Mouse (Mus musculus) ZHBTc4 (cell line): ENCODE measurements at regions not wholly inside any gene's neighbourhood (a gene's known extent, or its start where the extent isn't known, plus 50 kb on each side); places are given as distances from the start of the nearest gene placed in this dataset.

ENCODE experiments used
- DNase-seq: peaks from one replicate; pipeline ENCODE4 v3.0.0-alpha.2; 2011; ENCODE audit warnings: low read depth, low spot score

DNA sequence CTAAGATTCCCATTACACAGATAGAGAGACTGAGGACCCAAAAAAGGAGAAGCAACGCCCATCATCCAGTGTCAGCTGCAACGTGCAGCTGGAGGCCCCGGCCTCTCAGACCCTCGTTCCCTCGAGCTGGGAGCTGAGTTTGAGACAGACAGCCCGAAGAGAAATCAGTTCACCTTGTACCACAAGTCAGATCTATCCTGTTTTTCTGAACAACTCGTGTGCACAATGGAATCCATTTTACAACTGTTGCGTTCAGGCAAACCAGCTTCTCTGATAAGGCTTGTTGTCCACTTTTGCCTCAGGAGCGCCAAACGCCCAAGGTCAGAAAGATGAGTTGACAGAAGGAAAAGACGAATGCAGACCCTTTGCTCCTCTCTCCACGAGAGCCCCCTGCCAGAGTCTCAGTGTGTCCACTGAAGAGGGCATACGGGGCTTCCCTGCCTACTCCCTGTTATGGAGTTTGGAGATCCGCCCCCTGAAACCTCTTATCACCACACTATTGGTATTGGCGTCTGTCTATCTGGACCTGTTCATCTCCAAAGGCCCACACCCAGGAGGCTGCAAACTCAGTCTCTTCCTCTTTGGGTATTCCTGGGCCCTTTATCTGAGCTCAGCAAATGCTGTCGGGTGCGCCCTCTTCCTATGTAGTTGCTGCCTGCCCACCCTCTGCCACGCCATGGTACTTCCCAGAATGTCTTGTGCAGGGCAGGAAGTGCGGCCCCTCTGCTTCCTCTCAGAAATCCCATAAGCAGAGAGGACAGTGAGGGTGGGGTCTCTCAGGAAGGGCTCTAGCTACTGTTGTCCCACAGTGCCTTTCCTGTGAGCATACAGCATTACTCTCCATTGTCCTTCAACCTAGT is 57.7 kb upstream of the Zmiz1 start:
- peak; percentile 16 for DNase-seq

DNA sequence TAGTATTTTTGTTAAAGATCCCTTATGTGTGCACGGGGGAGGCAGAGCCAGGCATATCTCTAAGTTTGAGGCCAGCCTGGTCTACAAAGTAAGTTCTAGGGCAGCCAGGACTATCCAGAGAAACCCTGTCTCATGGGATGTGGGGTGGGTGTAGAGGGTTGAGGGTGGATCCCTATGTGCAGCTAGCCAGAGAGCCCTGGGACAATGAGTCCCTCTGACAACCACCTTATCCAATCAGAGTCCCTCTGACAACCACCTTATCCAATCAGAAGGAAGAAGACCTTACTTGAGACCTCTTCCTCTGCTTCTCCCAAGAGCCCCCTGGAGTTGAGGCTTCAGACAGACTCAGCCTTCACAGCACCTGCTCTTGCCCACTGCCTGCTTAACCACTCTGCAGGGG is 56.6 kb upstream of the Zmiz1 start:
- peak; percentile 23 for DNase-seq

DNA sequence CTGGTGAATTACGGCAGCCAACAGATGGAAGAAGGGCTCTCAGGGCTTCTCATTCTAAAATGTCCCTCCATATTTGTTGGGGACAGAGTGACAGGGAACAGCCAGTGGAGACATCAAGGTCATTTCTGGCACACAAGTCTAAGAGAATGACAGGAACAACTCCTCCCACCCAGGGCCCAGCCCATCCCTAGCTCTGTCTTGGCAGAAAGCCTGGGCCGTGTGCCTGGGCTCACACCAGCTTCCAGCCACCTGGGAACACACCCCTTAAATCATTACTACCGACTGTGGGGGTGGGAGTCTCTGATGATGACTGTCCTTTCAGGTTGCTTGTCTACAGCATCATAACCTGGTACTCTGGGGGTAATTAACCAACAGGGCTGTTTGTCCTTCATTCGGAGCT is 53.8 kb upstream of the Zmiz1 start:
- no peak for DNase-seq

DNA sequence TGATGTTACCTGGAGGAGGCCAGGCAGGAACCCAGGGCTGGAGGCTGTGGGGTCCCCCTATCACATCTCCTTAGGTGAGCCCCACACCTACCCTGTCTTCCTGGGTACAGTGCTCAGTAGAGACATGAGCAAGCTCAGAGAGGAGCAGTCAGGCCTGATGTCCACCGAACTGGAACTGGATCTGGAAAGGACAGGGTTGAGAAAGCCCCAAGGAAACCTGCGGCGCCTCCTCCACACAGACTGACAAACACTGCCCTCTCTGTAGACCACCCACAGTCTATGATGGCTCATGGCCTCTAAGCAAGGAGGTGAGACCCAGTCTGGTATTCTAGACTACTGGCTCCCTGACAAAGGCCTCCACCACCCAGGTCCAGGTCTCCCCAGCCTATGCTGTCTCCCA is 52.9 kb upstream of the Zmiz1 start:
- no peak for DNase-seq

DNA sequence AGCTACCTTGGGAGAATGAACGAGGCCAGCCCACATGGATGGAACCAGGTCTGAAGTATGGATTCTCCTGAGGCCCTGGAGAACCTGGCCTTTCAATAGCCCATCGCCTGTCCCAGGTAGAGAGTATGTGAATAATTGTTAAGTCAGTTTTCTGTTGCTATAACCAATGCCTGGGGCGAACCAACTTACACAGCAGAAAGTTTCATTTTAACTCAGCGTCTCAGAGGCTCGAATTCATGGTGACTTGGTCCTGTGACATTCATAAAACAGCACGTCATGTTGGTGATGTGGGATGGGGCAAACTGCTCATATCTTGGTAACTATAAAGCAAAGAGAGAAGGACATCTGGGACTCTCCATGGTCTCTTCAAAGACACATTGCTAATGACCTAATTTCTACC is 52.4 kb upstream of the Zmiz1 start:
- DNase-seq: no peak

DNA sequence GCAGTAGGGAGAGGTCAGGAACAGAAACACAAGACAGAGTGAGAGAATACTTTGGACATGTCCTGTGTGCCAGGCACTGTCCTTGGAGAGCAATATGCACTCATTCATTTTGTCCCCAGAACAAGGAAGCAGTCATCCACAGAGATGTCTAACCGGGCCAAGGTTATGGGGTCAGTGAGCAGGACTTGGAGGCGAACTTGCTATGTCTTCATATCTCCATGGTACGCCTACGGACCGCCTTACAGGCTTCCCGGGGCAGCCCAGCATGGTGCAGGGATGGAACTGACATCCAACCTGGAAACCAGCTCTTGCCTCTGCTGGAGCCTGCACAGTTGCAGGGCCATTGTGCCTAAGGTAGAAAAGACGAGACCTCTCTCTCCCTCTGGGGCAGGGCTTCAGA is 51.9 kb upstream of the Zmiz1 start:
- no peak for DNase-seq
